Mouse (Mus musculus) lung, postnatal 25 days (tissue): ENCODE measurements around the gene Cep68.

Experiments used
- DNase-seq: peaks from one replicate; pipeline ENCODE4 v3.0.0; 2022; ENCODE audit warnings: low spot score

Gene Cep68

GRCm38 (mm10) chr11:20204870-20205446, 44.3 kb downstream of the Cep68 start:
- DNase-seq = no peak

GRCm38 (mm10) chr11:20204321-20204720, 44.9 kb downstream of the Cep68 start:
- no peak for DNase-seq

GRCm38 (mm10) chr11:20202299-20203011, 46.8 kb downstream of the Cep68 start:
- DNase-seq = peak; percentile 33

GRCm38 (mm10) chr11:20201661-20202101, 47.5 kb downstream of the Cep68 start:
- DNase-seq = peak; percentile 37

GRCm38 (mm10) chr11:20200713-20201575, 48.3 kb downstream of the Cep68 start, which contains the start of gene Rab1a:
Rab1a (plus strand) TSS chr11:20201432.
- DNase-seq = peak; percentile 100

GRCm38 (mm10) chr11:20193100-20193736, 56.0 kb downstream of the Cep68 start:
- peak; percentile 64 for DNase-seq

GRCm38 (mm10) chr11:20187271-20187670, 62.0 kb downstream of the Cep68 start:
- no peak for DNase-seq
